Mouse (Mus musculus): ENCODE results near the gene Pnma1. TPM values are rescaled to one million over a fixed set of nuclear protein-coding genes. Genes with fewer than 3 reads are reported as not detected.
A peak's percentile ranks its signal among the peaks of the same experiment; 100 is the strongest.

Pnma1 gene
- total RNA-seq, 2 experiments from 2014 or later, result 0.26 to 0.36 TPM

GRCm38 (mm10) chr12:84155523-84155871 lies 7.2 kb upstream of the Pnma1 start:
- DNase-seq (ENCODE audit: low spot score in 2 of 2), result no peak

GRCm38 (mm10) chr12:84154786-84155522 lies 6.7 kb upstream of the Pnma1 start:
- DNase-seq (ENCODE audit: low spot score in 2 of 2), result no peak

- DNase-seq (ENCODE audit: low spot score in 2 of 2), result no peak
Measured at GRCm38 (mm10) chr12:84153414-84153813, 5.1 kb upstream of the Pnma1 start.

- no peak for DNase-seq (ENCODE audit: low spot score in 2 of 2)
Measured at GRCm38 (mm10) chr12:84152352-84153190, 4.3 kb upstream of the Pnma1 start.

GRCm38 (mm10) chr12:84151911-84152310 lies 3.6 kb upstream of the Pnma1 start:
- DNase-seq (ENCODE audit: low spot score in 2 of 2), result no peak

GRCm38 (mm10) chr12:84150976-84151375 lies 2.7 kb upstream of the Pnma1 start:
- DNase-seq (ENCODE audit: low spot score in 2 of 2), result no peak

- DNase-seq (ENCODE audit: low spot score in 2 of 2), result no peak
Measured at GRCm38 (mm10) chr12:84149971-84150370, 1.7 kb upstream of the Pnma1 start.

- no peak for DNase-seq (ENCODE audit: low spot score in 2 of 2)
Measured at GRCm38 (mm10) chr12:84148622-84149012, 328 bp upstream of the Pnma1 start.

- no peak for DNase-seq (ENCODE audit: low spot score in 2 of 2)
Measured at GRCm38 (mm10) chr12:84142281-84143050, 5.8 kb downstream of the Pnma1 start.

GRCm38 (mm10) chr12:84141271-84141670 lies 7.0 kb downstream of the Pnma1 start:
- DNase-seq (ENCODE audit: low spot score in 2 of 2), result no peak

GRCm38 (mm10) chr12:84140135-84140534 lies 8.2 kb downstream of the Pnma1 start:
- no peak for DNase-seq (ENCODE audit: low spot score in 2 of 2)

GRCm38 (mm10) chr12:84137131-84137530 lies 11.2 kb downstream of the Pnma1 start:
- no peak for DNase-seq (ENCODE audit: low spot score in 2 of 2)

GRCm38 (mm10) chr12:84132265-84132664 lies 16.0 kb downstream of the Pnma1 start:
- DNase-seq (ENCODE audit: low spot score in 2 of 2), result peak in 1 of 2 experiments; percentile 50

GRCm38 (mm10) chr12:84129931-84130330 lies 18.4 kb downstream of the Pnma1 start:
- no peak for DNase-seq (ENCODE audit: low spot score in 2 of 2)

GRCm38 (mm10) chr12:84128576-84128975 lies 19.7 kb downstream of the Pnma1 start:
- DNase-seq (ENCODE audit: low spot score in 2 of 2), result no peak

GRCm38 (mm10) chr12:84126899-84127298 lies 21.4 kb downstream of the Pnma1 start:
- no peak for DNase-seq (ENCODE audit: low spot score in 2 of 2)

- no peak for DNase-seq (ENCODE audit: low spot score in 2 of 2)
Measured at GRCm38 (mm10) chr12:84125892-84126291, 22.4 kb downstream of the Pnma1 start.

- no peak for DNase-seq (ENCODE audit: low spot score in 2 of 2)
Measured at GRCm38 (mm10) chr12:84119584-84119983, 28.7 kb downstream of the Pnma1 start.

- peak; percentile 78 to 79 for DNase-seq (ENCODE audit: low spot score in 2 of 2)
Measured at GRCm38 (mm10) chr12:84114153-84114994, 33.9 kb downstream of the Pnma1 start, which contains the start of gene Dnal1. TSS of gene Dnal1 (plus strand) at chr12:84114366.

GRCm38 (mm10) chr12:84113676-84114075 lies 34.6 kb downstream of the Pnma1 start:
- no peak for DNase-seq (ENCODE audit: low spot score in 2 of 2)

GRCm38 (mm10) chr12:84110814-84111213 lies 37.5 kb downstream of the Pnma1 start:
- no peak for DNase-seq (ENCODE audit: low spot score in 2 of 2)

All from adrenal gland, adult 18-20 months (tissue).